Mouse (Mus musculus) left cerebral cortex, adult 2 months (tissue): ENCODE measurements at regions not wholly inside any gene's neighbourhood (a gene's known extent, or its start where the extent isn't known, plus 50 kb on each side); places are given as distances from the start of the nearest gene placed in this dataset.

ENCODE experiments used
- DNase-seq, 2 experiments: peaks; one replicate each; pipeline ENCODE4 v3.0.0; 2021 to 2022; ENCODE audit warnings: low spot score in 2 of 2, mixed read lengths in 1 of 2; ENCODE audit errors: extremely low spot score in 1 of 2
- H3K27ac ChIP-seq: fragments of 200-600 bp; 2 replicates; pipeline ENCODE4 v1.8.1; 2022
- H3K4me3 ChIP-seq: fragments of 200-600 bp; 2 replicates; pipeline ENCODE4 v1.8.1; 2022
- CTCF ChIP-seq: fragments of 200-600 bp; IDR thresholded peaks from 2 replicates; pipeline ENCODE4 v1.8.1; 2022; ENCODE audit warnings: antibody characterized with exemption, mild to moderate bottlenecking, moderate library complexity
- intact Hi-C: fragments of 180-260 bp; cut with DNase I; formaldehyde crosslinking; loops from one replicate; pipeline ENCODE4 v1.15.1; 2025

- Histone ChIP-seq H3K4me3 (no peak overlapping the region), H3K27ac (no peak overlapping the region)
- intact Hi-C loops, result no loop called here
- DNase-seq, result no peak
- no peak for TF ChIP-seq CTCF
Observed at GRCm38 (mm10) chr3:115655020-115655419, 59.9 kb downstream of the S1pr1 start.

- no peak overlapping the region for H3K4me3 ChIP-seq
- no peak overlapping the region for H3K27ac ChIP-seq
- DNase-seq, result no peak
- intact Hi-C loops, result no loop called here
- TF ChIP-seq CTCF, result no peak
Observed at GRCm38 (mm10) chr3:115652236-115652635, 62.6 kb downstream of the S1pr1 start.

DNA sequence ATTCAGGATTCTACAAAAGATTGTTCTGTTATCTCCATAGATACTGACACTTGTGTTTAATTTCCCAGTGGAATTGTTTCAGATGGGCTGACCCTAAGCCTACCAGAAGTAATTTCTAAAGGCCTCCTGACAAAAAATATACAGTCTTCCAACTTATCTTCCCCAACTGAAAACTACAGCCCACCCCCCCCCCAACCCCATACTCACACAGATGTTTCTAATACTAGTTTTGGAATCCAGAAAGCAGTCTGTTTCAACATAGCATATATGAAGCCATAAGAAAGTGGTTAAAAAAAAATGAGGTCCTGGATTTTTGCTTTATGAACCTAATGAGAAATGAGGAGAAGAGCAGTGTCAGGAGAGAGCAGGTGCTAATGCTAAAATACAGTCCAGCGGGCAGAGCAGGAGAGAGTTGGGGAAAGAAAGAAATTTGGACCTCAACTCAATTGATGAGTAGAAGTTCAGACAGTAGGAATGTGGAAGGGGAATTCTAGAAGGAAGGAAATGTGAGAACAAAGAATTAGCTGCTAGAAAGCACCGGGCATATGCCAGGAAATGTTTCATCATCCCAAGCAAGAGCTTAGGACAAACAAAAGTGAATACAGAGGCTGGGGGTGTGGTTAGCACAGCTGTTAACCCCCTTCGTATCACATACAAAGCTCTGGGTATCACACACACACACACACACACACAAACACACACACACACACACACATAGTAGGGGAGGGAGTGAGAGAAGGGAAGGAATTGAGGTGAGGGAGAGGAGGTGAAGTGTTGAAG, 65.3 kb downstream of the S1pr1 start:
- Histone ChIP-seq H3K4me3 (no peak overlapping the region), H3K27ac (no peak overlapping the region)
- TF ChIP-seq CTCF, result no peak
- DNase-seq, result no peak
- intact Hi-C loops, result no loop called here

DNA sequence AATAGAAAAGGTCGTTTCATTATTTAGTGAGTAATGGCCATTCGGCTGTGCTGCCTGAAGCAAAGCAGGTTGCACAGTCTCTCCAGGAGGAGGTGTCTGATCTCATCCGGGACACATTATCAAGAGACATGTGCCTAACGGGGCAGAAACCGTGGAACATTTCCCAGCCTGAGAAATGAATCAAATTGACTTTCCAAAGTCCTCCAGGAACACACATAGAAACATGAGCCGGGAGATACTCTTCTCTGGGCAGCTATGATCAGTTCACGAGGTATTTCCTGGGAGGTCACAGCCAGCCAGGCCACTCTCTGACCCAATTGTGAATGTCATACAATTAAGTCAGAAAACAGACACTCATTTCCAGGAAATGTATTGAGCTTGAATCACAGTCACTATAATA, 67.9 kb downstream of the S1pr1 start:
- intact Hi-C loops, result no loop called here
- Histone ChIP-seq H3K27ac (no peak overlapping the region), H3K4me3 (no peak overlapping the region)
- no peak for TF ChIP-seq CTCF
- DNase-seq, result no peak

- no peak for DNase-seq
- TF ChIP-seq CTCF, result no peak
- intact Hi-C loops, result no loop called here
- no peak overlapping the region for H3K4me3 ChIP-seq
- no peak overlapping the region for H3K27ac ChIP-seq
Observed at GRCm38 (mm10) chr3:115644307-115644706, 70.6 kb downstream of the S1pr1 start.

- TF ChIP-seq CTCF, result peak; percentile 95
- Histone ChIP-seq H3K27ac (peak overlapping the region; percentile 76), H3K4me3 (peak overlapping the region; percentile 49)
- peak; percentile 81 to 88 for DNase-seq
- intact Hi-C loops, result loop anchor here (1.0 to 2.0 kb wide), 4 partner anchors 46 to 1992 kb away; no protein-coding TSS in a partner anchor
Observed at GRCm38 (mm10) chr3:115642846-115643260, 72.0 kb downstream of the S1pr1 start.

DNA sequence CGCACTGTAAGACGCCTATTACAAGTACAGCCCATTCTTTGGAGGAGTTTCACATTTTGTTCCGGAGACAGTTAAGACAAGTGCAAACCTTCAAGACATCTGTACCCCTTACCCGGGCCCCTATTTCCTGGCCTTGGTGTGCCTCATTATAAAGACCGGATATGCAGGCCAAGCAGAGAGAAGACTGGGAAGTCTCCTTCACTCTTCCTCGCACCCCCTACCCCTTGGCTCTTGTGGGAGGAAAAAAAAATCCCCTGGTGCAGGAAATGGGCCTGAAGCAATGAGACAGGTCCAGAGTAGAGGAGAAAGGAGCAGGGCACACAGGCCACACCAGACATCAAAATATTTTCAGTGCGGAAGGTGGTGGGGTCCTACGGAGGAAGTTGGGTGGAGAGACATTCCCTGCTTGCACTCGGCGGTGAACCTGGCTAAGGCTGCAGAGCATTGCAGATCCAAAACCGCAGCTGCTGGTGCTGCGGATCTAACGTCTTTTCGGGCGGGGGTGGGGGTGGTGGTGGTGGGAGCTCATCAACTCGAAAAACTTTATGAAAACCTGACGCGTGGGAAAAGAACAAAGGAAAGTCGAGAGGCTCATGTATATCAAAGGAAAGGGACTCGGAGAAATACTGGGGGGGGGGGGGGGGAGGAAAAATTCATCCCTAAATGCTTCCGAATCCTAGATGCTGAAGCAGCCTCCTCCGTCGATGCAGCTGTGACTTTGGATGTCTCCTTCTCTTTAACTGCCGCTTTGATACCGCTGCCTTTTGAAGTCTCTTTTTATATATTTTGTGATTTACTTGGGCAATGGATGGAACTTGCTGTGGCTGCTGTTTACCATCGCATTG, 72.6 kb downstream of the S1pr1 start:
- Histone ChIP-seq H3K4me3 (peak overlapping the region; percentile 49), H3K27ac (peak overlapping the region; percentile 76)
- intact Hi-C loops, result loop anchor here (1.0 to 2.0 kb wide), 4 partner anchors 45 to 1991 kb away; no protein-coding TSS in a partner anchor
- TF ChIP-seq CTCF, result no peak
- peak in 1 of 2 experiments; percentile 11 for DNase-seq

- H3K27ac ChIP-seq, result no peak overlapping the region
- TF ChIP-seq CTCF, result no peak
- no peak for DNase-seq
- no peak overlapping the region for H3K4me3 ChIP-seq
- intact Hi-C loops, result no loop called here
Observed at GRCm38 (mm10) chr3:115641411-115641810, 73.5 kb downstream of the S1pr1 start.

GRCm38 (mm10) chr3:115635487-115635886, 79.4 kb downstream of the S1pr1 start:
- intact Hi-C loops, result no loop called here
- Histone ChIP-seq H3K27ac (no peak overlapping the region), H3K4me3 (no peak overlapping the region)
- no peak for DNase-seq
- no peak for TF ChIP-seq CTCF

- Histone ChIP-seq H3K27ac (no peak overlapping the region), H3K4me3 (no peak overlapping the region)
- TF ChIP-seq CTCF, result no peak
- intact Hi-C loops, result no loop called here
- DNase-seq, result no peak
Observed at GRCm38 (mm10) chr3:115635081-115635480, 79.8 kb downstream of the S1pr1 start.

- TF ChIP-seq CTCF, result no peak
- Histone ChIP-seq H3K27ac (peak overlapping the region; percentile 40; the same call in 1 of the 2 replicates), H3K4me3 (no peak overlapping the region)
- DNase-seq, result no peak
- intact Hi-C loops, result no loop called here
Observed at GRCm38 (mm10) chr3:115632417-115632743, 82.5 kb downstream of the S1pr1 start.
